Mouse (Mus musculus) T-helper 17 cell (primary cell): ENCODE results near the gene Abca5.

Experiments
- in situ Hi-C, 2 experiments: fragments of 300-600 bp; cut with MboI, MseI; formaldehyde crosslinking; loops; 1 replicate in 1 of 2; 2 replicates in 1 of 2; pipeline ENCODE4 v1.15.1; 2025; ENCODE audit warnings: high pct_unique_total_duplicates in 2 of 2

Abca5 gene

DNA sequence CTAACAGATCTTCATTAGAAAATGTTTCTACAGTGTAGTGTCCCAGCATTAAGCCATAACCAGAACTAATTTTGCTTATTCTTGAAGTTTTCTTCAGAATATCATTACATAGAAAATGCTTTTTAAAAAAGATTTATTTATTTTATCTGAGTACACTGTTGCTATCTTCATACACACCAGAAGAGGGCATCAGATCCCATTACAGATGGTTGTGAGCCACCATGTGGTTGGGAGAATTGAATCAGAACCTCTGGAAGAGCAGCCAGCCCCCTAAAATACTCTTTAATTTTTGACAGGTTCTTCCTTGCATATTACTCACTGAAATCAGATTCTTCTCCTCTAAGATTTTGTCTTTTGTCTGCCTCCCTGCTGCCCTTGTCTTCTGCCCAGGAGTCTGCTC lies 104.5 kb downstream of the Abca5 start:
- in situ Hi-C loops, result loop anchor here in 1 of 2 experiments (25.0 kb wide), 1 partner anchor 1071 kb away; no protein-coding TSS in a partner anchor
